Mouse (Mus musculus) kidney, postnatal 0 days (tissue): ENCODE results near the gene Frs2. TPM values are rescaled to one million over a fixed set of nuclear protein-coding genes. Genes with fewer than 3 reads are reported as not detected.

Experiments
- ATAC-seq: fragments of 200-750 bp; cut with Nextera tagmentation; replicated peaks from 2 replicates; pipeline ENCODE4 v1.8.0; 2017; ENCODE audit warnings: low read depth, moderate number of reproducible peaks, moderate TSS enrichment, moderate library complexity; ENCODE audit not compliant: low FRiP score
- DNase-seq: peaks from one replicate; pipeline ENCODE4 v3.0.0-alpha.2; 2016; ENCODE audit warnings: low spot score
- H3K27ac ChIP-seq: fragments of 300-500 bp; sonication (generic); 2 replicates; pipeline ENCODE4 v1.5.1; 2014; ENCODE audit warnings: mild to moderate bottlenecking
- H3K27me3 ChIP-seq: fragments of 300-500 bp; sonication (generic); 2 replicates; pipeline ENCODE4 v1.6.1; 2014; ENCODE audit warnings: low read length, mixed read lengths; ENCODE audit not compliant: insufficient read depth
- H3K36me3 ChIP-seq: fragments of 300-500 bp; sonication (generic); 2 replicates; pipeline ENCODE4 v1.6.1; 2014; ENCODE audit warnings: low read length, mixed read lengths; ENCODE audit not compliant: insufficient read depth
- H3K4me1 ChIP-seq: fragments of 300-500 bp; sonication (generic); replicated peaks from 2 replicates; pipeline ENCODE4 v1.6.1; 2014; ENCODE audit warnings: antibody characterized with exemption, low read length, mixed read lengths; ENCODE audit not compliant: insufficient read depth
- H3K4me2 ChIP-seq: fragments of 300-500 bp; sonication (generic); 2 replicates; pipeline ENCODE4 v1.6.1; 2014; ENCODE audit warnings: mild to moderate bottlenecking, low read length, moderate library complexity, mixed read lengths
- H3K4me3 ChIP-seq: fragments of 300-500 bp; sonication (generic); replicated peaks from 2 replicates; pipeline ENCODE4 v1.5.1; 2014; ENCODE audit warnings: low read depth, low read length
- H3K9ac ChIP-seq: fragments of 300-500 bp; sonication (generic); 2 replicates; pipeline ENCODE4 v1.6.1; 2014; ENCODE audit warnings: low read depth, low read length
- H3K9me3 ChIP-seq: fragments of 300-500 bp; sonication (generic); replicated peaks from 2 replicates; pipeline ENCODE4 v1.6.1; 2016; ENCODE audit warnings: low read length, inconsistent platforms, mixed read lengths
- CTCF ChIP-seq: IDR thresholded peaks from 2 replicates; pipeline ENCODE4 v1.5.1; 2016; ENCODE audit warnings: antibody characterized with exemption, low read depth, mild to moderate bottlenecking, moderate library complexity
- WGBS: fragments of 180-500 bp; shearing (Covaris S2); extraction: QIAGEN DNeasy Blood & Tissue Kit; methylation state at CpG from one replicate; pipeline ENCODE4 v1.1.7; 2014; 5-methylcytosine and 5-hydroxymethylcytosine counted together
- polyA plus RNA-seq: library from polyadenylated mRNA; unstranded; fragments of >200 nt; fragmentation: Nextera tagmentation; extraction: Ambion mirVana; gene quantifications from 2 replicates; pipeline ENCODE4 v1.2.1, GENCODE M21; 2015

Gene Frs2
- polyA plus RNA-seq, 1 experiment from 2014 or later, result 18.5 TPM

DNA sequence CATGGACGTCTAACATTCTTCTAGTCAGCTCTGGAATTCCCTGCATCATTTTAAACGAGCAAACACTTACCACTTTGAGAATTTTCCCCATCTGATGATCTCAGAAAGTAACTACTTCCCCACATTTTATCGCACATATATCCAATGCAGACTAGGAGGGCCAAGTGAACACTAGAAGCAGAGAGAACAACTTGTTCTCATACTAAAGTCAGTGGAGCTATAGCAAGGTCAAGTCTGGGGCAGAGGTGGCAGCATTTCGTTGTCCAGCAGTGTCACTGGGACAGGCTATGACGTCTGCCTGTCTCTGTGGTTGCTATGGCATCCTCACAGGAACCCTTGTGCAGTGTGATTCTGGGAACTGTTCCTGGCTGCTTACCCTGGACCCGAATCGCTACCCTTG, 36.9 kb downstream of the Frs2 start:
- Histone ChIP-seq H3K36me3 (no peaks in the 10 kb centered on the region), H3K27me3 (no peaks in the 10 kb centered on the region), H3K27ac (no peak overlapping the region), H3K9ac (no peak overlapping the region), H3K4me1 (no peaks in the 10 kb centered on the region; the same call in 1 of the 2 replicates), H3K4me2 (no peak overlapping the region), H3K4me3 (no peak overlapping the region), H3K9me3 (no peaks in the 10 kb centered on the region)
- ATAC-seq, result no peak
- no peak for TF ChIP-seq CTCF
- DNase-seq, result no peak
- WGBS, result 65% methylated on average over 7 of the region's 7 CpGs

DNA sequence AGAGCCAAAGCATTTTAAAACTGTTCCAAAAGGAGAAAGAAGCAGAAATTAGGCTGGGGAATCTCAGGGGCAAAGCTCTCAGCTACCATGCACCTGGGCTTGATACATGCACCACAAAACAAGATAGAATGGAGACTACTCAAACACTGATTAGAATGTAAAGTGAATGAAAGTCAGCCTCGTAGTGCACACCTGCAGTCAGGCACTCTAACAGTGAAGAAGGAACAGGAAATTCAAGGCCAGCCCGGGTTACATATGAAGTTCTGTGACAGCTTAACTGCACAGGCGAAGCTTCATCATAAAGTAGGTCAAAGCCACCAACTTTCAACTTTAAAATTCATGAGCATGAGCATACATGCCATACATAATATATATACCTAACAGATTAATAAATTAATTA, 38.1 kb downstream of the Frs2 start:
- TF ChIP-seq CTCF, result no peak
- Histone ChIP-seq H3K27me3 (no peaks in the 10 kb centered on the region), H3K36me3 (no peaks in the 10 kb centered on the region), H3K27ac (no peak overlapping the region), H3K4me2 (no peak overlapping the region), H3K9ac (no peak overlapping the region), H3K4me3 (no peak overlapping the region), H3K9me3 (no peaks in the 10 kb centered on the region), H3K4me1 (peaks cover 1% of the 10 kb centered on the region; the same call in 1 of the 2 replicates)
- DNase-seq (no peak), ATAC-seq (no peak)
- 55% methylated on average over 3 of the region's 3 CpGs for WGBS

DNA sequence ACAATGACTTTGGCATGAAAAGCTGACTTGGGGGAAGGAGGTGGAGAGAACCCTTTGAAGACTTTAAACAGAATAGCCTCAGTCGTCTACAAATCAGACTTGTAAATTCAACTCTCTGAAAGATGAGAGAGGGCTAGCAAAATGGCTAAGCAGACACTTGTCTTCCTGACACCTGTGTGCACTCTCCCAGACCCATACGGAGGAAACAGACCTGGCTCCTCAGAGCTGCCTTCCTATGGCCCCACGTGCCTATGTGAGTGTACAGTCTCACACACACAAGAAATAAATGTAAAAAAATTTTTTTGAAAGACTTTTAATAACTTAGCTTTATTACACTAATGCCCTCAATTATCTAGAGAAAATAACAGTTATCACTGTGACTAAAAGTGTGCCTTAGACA, 41.6 kb downstream of the Frs2 start:
- TF ChIP-seq CTCF, result no peak
- H3K4me1 ChIP-seq, result peaks cover 3% of the 10 kb centered on the region; the same call in 1 of the 2 replicates
- no peak overlapping the region for H3K9ac ChIP-seq
- H3K4me3 ChIP-seq, result no peak overlapping the region
- no peak for DNase-seq
- WGBS, result 27% methylated on average over 3 of the region's 3 CpGs
- no peaks in the 10 kb centered on the region for H3K27me3 ChIP-seq
- no peaks in the 10 kb centered on the region for H3K9me3 ChIP-seq
- no peak for ATAC-seq
- no peaks in the 10 kb centered on the region for H3K36me3 ChIP-seq
- H3K4me2 ChIP-seq, result no peak overlapping the region
- H3K27ac ChIP-seq, result no peak overlapping the region

DNA sequence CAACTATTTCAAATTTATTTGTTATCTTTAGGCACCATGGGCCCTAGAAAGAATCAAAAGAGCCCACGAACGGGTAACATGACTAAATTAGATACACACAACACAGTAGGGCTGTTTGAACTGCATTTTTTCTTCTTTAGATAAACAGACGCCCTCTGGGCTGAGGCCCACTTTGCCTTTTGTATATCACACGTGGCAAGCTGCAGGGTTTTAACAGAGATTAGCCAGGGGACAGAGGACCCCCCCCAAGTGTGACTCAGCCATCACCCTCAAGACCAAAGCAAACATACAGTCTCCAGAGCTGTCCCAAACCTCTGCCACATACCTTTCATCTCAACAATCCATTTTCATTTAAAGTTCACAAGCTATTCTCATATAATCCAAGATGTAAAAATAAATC, 42.1 kb downstream of the Frs2 start:
- peaks cover 3% of the 10 kb centered on the region; the same call in 1 of the 2 replicates for H3K4me1 ChIP-seq
- H3K4me2 ChIP-seq, result no peak overlapping the region
- no peaks in the 10 kb centered on the region for H3K9me3 ChIP-seq
- no peaks in the 10 kb centered on the region for H3K36me3 ChIP-seq
- no peak overlapping the region for H3K9ac ChIP-seq
- no peak overlapping the region for H3K27ac ChIP-seq
- no peak for ATAC-seq
- WGBS, result 31% methylated on average over 4 of the region's 4 CpGs
- TF ChIP-seq CTCF, result no peak
- no peaks in the 10 kb centered on the region for H3K27me3 ChIP-seq
- no peak for DNase-seq
- H3K4me3 ChIP-seq, result no peak overlapping the region

DNA sequence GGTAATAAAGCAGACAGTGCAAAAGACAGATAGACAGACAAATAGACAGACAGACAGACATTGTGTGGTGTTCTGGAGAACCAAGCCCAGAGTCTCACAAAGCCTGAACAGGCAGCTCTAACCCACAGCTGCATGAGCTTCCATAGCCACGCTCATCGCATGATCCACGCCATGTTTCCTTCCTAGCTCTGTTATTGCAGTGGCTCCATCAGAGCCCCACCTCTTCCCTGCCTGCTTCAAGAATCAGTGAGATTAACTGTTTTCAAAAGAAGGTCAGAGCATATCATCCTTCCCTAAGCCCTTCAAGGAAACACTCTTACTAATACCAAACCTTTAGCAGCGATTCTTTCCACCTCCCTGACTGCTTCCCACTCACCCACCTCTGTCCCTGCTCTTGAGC, 43.3 kb downstream of the Frs2 start:
- peaks cover 3% of the 10 kb centered on the region; the same call in 1 of the 2 replicates for H3K4me1 ChIP-seq
- DNase-seq (no peak), ATAC-seq (no peak)
- H3K36me3 ChIP-seq, result no peaks in the 10 kb centered on the region
- H3K4me3 ChIP-seq, result no peak overlapping the region
- H3K9me3 ChIP-seq, result no peaks in the 10 kb centered on the region
- H3K9ac ChIP-seq, result no peak overlapping the region
- no peaks in the 10 kb centered on the region for H3K27me3 ChIP-seq
- 58% methylated on average over 4 of the region's 4 CpGs for WGBS
- H3K4me2 ChIP-seq, result no peak overlapping the region
- TF ChIP-seq CTCF, result no peak
- H3K27ac ChIP-seq, result no peak overlapping the region

DNA sequence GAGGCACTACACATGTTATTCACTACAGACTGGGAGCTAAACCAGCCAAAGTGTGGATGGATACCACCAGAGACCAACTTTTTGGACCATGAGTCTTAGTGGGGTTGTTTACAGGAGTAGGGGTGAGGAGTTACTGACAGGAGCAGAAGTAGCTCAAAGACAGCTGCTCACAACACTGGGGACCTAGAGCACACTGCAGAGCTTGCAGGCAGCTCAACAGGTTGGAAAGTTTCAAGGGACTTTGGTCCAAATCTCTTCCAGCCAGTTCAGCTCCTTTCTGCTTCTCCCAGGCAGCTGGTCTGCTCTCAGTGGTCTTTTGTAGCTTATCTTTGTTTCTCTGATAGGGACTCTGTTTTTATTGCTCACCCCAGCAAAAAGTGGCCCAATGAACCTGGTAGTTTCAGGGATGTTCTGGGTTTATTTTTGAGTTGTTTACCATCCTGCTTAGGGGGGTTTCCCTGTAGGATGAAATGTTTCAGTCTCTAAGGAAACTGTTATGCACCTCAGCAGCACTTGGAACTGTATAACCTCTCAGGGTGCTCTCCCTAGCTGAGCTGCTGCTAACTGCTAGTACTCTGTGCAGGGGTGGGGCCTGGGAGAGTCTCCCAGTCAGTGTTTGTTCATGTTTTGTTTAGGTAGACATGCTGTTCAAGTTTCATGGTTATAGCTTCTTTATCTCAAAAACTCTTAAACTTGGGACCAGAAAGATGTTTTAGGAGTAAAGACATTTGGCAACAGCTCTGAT, 44.3 kb downstream of the Frs2 start:
- H3K27me3 ChIP-seq, result no peaks in the 10 kb centered on the region
- no peak overlapping the region for H3K4me3 ChIP-seq
- H3K9ac ChIP-seq, result no peak overlapping the region
- no peak overlapping the region for H3K27ac ChIP-seq
- no peak for ATAC-seq
- H3K36me3 ChIP-seq, result no peaks in the 10 kb centered on the region
- TF ChIP-seq CTCF, result no peak
- H3K9me3 ChIP-seq, result no peaks in the 10 kb centered on the region
- H3K4me2 ChIP-seq, result no peak overlapping the region
- no peak for DNase-seq
- peaks cover 3% of the 10 kb centered on the region; the same call in 1 of the 2 replicates for H3K4me1 ChIP-seq
